Mouse (Mus musculus) A20 (cell line): Measurements from ENCODE around the gene 4930568D16Rik.

Experiments used
- DNase-seq: peaks from one replicate; pipeline ENCODE4 v3.0.0-alpha.2; 2011; ENCODE audit warnings: low read depth, low spot score

Gene 4930568D16Rik

DNA sequence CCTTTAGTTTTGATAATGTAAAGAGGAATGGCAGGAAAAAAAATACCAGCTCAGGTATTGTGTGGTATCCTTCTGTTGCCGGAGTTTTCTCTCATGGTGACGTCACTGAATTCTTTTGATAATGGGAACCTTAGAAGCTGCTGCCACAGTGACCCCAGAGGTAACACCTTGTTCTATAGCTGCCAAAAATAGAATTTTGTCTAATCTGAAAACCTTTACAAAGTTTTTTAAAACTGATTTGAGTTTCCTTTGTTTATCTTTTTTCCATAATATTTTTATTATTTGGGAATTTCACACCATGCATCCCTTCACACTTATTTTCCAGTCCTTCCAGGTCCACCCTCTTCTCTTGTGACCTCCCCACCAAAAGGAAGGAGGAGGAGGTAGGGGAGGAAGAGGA, at the start of gene 4930568D16Rik:
4930568D16Rik (minus strand) TSS at position 101 of the 400 bp plus-strand sequence.
- DNase-seq: no peak

GRCm38 (mm10) chr2:35417231-35417630, 49.7 kb upstream of the 4930568D16Rik start:
- DNase-seq: no peak

DNA sequence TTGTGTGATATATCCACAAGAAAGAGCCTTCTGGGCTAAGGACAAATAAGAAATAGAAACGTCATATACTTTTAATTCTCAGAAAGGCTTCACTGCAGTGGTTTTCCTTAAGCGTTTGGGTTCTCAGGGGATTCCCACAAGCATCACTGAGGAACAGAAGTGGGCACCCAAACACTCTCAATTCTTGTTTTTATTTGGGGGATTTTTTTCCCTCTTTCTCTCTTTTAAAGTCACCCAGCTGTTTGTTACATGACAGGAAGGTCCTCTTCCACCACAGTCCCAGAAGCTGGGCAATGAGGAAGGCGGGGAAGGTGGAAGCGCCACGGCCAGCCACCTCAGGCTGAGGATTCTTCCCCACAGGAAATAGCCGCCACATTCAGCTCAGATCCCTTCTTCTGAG, 48.9 kb upstream of the 4930568D16Rik start:
- no peak for DNase-seq

GRCm38 (mm10) chr2:35412810-35413209, 45.3 kb upstream of the 4930568D16Rik start:
- DNase-seq: no peak

- DNase-seq: no peak
Observed at GRCm38 (mm10) chr2:35412246-35412645, 44.7 kb upstream of the 4930568D16Rik start.

- no peak for DNase-seq
Observed at GRCm38 (mm10) chr2:35411640-35412190, 44.2 kb upstream of the 4930568D16Rik start.

DNA sequence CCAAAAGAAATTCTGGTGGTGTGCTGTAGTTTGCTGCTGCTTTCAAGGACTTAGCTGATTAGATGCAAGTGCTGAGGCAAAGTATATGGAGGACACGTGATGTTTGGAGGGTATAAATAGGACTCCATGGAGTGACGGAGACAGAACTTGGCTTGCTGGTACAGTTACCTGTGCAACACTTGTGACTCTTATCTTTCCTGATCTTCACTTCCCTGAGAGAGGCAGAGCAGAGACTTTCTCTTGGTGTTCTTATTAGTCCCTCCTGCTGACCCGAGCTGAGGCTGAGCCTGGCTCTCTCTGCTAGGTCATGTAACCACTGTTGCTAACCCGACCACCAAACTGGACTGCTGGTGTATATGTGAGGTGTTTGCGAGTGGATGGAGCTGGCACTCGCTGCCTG, 41.9 kb upstream of the 4930568D16Rik start:
- DNase-seq: no peak

DNA sequence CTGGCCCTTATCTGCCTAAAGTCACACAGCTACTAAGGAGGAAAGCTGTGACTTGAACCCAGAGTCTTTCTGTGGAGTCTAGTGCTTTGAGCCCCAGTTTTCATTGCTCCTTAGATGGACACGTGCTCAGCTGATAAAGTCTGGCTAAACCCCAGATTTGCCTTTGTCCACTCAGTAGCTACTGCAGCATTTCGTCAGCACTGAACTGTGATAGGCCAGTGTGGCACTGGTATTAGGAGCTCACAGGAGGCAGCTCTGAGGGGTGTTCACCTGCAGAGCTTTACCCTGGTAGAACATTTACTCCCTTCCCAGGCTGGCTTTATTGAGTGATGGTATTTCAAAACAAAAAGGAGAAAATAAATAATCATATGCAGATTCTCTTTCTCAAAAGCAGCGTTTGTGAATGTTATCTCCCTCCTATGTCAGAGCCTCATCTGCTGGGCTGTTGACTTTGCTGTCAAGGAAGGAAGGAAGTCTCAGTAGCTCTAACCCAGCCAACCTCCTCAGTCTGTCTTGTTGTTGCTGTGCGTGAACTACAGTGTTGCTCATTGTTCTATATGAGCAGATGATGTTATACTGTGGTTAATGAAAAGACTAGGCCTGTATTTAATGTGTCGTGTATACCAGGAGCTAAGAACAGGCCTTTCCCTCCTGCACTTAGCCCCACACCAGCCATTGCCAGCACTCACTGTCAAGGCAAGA, 41.0 kb upstream of the 4930568D16Rik start:
- DNase-seq: no peak

DNA sequence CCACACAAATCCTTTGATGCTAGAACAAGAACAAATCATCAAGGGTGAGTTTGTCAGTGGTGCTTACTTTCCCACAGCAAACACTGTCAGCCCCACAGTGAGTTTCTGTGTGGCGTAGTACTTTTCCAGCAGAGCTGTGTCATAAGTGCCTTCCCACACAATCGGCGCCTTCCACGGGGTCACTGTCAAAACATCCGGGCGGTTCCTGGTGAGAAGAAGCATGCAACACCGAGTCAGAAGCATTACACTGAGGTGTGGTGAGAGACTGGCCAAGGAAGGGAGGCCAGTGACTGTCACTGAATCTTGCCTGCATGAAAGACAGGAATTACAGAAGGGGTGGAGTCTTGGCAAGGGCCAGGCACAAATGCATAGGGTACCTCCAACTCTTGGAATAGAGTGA, 40.3 kb upstream of the 4930568D16Rik start:
- no peak for DNase-seq

DNA sequence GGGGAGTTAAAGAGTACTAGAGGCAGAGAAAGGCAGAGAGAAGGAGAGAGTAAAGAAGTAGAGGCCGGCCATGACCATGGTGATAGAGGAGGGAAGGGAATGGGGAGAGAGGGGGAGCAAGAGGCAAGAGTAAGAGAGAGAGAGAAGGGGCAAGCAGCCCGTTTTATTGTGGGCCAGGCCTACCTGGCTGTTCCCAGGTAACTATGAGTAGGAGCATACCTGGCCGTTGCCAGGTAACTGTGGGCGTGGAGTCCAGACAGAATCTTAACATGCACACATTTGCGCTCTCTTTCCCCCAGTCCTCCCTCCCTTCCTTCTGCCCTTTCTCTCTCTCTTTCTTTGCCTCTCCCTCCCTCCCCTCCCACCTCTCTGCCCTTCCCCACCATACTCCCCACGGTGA, 39.7 kb upstream of the 4930568D16Rik start:
- no peak for DNase-seq

- DNase-seq: no peak
Observed at GRCm38 (mm10) chr2:35406611-35407010, 39.1 kb upstream of the 4930568D16Rik start.

- DNase-seq: no peak
Observed at GRCm38 (mm10) chr2:35402391-35402790, 34.9 kb upstream of the 4930568D16Rik start.

GRCm38 (mm10) chr2:35400739-35401138, 33.2 kb upstream of the 4930568D16Rik start:
- no peak for DNase-seq

GRCm38 (mm10) chr2:35398184-35398828, 30.8 kb upstream of the 4930568D16Rik start:
- DNase-seq: peak; percentile 26

DNA sequence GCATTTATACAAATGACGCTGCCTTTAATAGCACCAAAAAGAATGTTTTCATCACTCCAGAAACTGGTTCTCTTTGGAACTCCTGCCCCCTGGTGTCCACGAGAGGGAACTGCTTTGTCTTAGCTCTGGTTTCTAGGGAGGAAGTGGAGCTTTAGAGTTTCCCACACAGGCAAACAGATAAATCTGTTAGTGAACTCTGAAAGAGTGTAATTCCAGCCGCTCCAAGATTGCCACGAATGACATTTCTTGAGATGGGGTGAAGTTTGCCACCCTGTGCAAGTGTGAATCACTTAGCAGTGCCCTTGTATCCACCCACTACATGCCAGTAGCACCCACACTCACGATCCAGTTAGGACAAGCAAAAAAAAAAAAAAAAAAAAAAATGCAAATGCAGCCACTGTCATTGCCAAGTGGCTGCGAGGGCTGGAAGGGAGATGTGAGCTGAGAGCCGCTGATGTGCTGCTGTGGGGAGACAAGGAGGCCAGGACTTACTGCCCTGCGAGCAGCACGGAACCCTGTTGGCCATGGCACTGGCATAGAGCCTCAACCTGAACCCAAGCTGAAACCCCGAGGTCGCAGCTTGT, 30.2 kb upstream of the 4930568D16Rik start:
- DNase-seq: peak; percentile 80

- no peak for DNase-seq
Observed at GRCm38 (mm10) chr2:35397096-35397495, 29.6 kb upstream of the 4930568D16Rik start, which contains the start of gene 4930402F06Rik. 4930402F06Rik (minus strand) TSS chr2:35397175.

DNA sequence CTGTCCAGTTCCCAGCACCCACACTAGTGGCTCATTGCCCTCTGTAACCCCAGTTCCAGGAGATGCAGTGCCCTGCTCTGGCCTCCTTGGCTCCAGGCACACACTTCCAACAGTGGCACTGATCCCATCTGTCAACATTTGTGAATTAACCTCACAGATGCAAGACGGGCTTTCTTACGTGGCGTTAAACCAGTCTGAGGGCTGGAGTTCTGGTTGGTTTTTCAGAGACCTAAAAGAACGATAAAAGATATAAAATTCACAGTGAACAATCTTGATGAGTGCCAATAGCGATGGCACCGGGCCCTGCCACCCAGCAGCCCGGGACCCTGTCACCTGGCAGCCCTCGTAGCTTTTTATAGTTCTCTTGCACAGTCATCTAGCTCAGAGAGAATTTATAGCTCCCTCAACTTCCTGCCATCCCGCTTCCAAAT, 17.9 kb upstream of the 4930568D16Rik start:
- DNase-seq: no peak

GRCm38 (mm10) chr2:35379306-35379705, 11.8 kb upstream of the 4930568D16Rik start:
- no peak for DNase-seq

- DNase-seq: no peak
Observed at GRCm38 (mm10) chr2:35377600-35377999, 10.1 kb upstream of the 4930568D16Rik start.

DNA sequence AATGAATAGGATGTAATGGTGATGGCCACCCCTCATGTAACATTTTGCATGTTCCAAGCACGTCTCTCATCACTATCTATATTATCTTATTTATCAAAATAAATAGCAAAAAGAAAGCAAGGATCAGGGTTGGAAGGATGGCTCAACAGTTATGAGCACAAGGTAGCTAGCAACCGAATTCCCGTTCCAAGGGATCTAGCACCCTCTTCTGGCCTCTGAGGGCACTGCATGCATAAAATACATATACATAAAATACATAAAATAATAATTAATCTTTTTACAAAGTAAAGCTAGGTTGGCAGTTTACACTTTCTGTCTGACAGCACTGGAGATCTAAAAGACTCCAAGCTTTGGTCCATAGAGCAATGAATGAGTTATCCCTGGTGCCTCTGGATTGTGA, 5.5 kb upstream of the 4930568D16Rik start:
- DNase-seq: peak; percentile 58

DNA sequence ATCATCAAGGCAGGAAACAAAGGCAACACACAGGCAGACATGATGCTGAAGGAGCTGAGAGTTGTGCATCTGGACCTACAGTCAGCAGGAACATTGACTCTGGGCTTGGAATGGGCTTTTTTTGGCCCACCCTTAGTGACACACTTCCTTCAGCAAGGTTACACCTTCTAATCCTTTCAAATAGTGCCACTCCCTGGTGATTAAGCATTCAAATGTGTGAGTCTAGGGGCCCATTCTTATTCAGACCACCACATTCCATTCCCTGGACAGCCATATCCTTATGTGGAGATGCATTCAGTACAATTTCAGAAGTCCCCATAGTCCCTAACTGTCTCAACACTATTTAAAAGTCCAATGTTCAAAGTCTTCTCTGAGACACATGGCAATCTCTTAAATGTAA, 3.2 kb upstream of the 4930568D16Rik start:
- DNase-seq: no peak

DNA sequence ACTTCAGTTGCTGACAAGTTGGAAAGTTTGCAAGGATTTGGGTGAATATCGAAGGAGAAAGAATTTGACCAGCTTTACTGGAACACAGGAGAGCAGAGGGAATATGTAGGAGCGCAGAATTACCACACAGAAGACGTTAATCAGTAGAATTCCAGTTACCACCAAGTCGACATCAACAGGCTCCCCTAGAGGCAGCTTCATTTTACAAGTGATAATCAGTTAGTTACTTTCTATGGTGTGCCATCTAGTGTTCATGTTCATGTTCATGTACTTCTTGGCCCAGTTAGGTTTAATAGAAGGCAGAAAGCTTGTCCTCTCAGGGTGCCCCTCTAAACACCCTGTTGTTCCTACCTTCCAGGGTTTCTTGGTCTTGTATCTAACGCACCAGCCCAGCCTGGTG, 18.3 kb downstream of the 4930568D16Rik start:
- DNase-seq: peak; percentile 63
